Mouse (Mus musculus): ENCODE data around the gene Vgll1. TPM values are rescaled to one million over a fixed set of nuclear protein-coding genes. Genes with fewer than 3 reads are reported as not detected.

Vgll1 gene
- polyA plus RNA-seq, 1 experiment from 2014 or later = not detected

DNA sequence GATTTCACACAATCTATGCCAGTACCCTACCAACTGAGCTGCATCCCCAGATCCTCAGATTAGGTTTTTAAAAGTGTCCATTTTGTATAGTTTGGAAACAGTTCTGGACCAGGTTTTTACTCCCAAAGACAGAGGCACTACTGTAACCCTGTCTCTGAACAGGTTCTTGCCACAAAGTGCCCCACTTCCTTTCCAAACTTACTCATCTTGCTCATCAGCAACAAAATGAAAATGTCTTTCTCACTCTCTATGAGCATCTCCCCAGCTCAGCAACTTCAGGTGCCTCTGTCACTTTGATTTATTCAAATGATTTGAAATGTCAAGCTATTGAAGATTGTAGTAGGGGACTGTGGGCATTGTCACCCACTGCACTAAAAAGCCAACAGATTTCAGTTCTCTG lies 49.7 kb downstream of the Vgll1 start:
- Histone ChIP-seq H3K27me3 (no peaks in the 10 kb centered on the region), H3K9me3 (no peaks in the 10 kb centered on the region), H3K4me2 (no peak overlapping the region), H3K27ac (replicated peaks) (no peak overlapping the region), H3K36me3 (no peaks in the 10 kb centered on the region), H3K4me3 (no peak overlapping the region), H3K9ac (no peak overlapping the region), H3K4me1 (replicated peaks) (no peaks in the 10 kb centered on the region)
- ATAC-seq (ENCODE audit: low FRiP score, low read depth) = no peak

DNA sequence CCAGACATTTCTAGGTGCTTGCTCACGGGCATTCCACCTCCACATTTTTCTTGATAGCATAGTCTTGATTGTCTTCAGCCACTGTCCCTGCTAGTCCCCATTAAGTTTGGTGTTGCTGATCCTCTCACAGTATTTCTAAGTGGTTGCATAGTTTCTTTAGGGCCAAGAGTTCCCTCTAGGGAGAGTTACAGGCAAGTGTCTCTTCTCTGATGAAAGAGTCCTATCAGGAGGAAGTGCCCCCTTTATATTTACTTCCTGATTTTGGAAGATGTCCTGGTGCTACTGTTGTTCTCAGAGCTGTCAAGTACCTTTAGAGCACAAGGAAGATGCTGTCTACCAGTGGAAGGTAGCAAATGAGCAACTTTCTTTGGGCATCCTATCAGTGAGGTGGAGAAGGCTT lies 65.6 kb downstream of the Vgll1 start:
- ATAC-seq (ENCODE audit: low FRiP score, low read depth) = no peak
- Histone ChIP-seq H3K9ac (no peak overlapping the region), H3K27ac (replicated peaks) (no peak overlapping the region), H3K9me3 (no peaks in the 10 kb centered on the region), H3K27me3 (no peaks in the 10 kb centered on the region), H3K36me3 (no peaks in the 10 kb centered on the region), H3K4me3 (no peak overlapping the region), H3K4me1 (replicated peaks) (no peaks in the 10 kb centered on the region), H3K4me2 (no peak overlapping the region)
- 88% methylated on average over 1 of the region's 1 CpGs for WGBS

Other genes starting within 250 kb of the Vgll1 start
- not detected in 2 replicates for gene Adgrg4, start 217.9 kb upstream of the Vgll1 start, polyA plus RNA-seq (2015; fragmentation: Nextera tagmentation; extraction: Ambion mirVana)
- gene Brs3, start 45.0 kb upstream of the Vgll1 start, polyA plus RNA-seq (2015; fragmentation: Nextera tagmentation; extraction: Ambion mirVana) = 0.38 and 0.52 TPM in 2 replicates
- gene Htatsf1, start 34.5 kb upstream of the Vgll1 start, polyA plus RNA-seq (2015; fragmentation: Nextera tagmentation; extraction: Ambion mirVana) = 85.5 and 87.6 TPM in 2 replicates
- not detected in 2 replicates for gene Cd40lg, start 124.0 kb downstream of the Vgll1 start, polyA plus RNA-seq (2015; fragmentation: Nextera tagmentation; extraction: Ambion mirVana)